Mouse (Mus musculus) lung, postnatal 0 days (tissue): ENCODE measurements around the gene Zfp366.

Experiments
- CTCF ChIP-seq: IDR thresholded peaks from 2 replicates; pipeline ENCODE4 v1.5.1; 2016; ENCODE audit warnings: antibody characterized with exemption, mild to moderate bottlenecking
- EP300 ChIP-seq: IDR thresholded peaks from 2 replicates; pipeline ENCODE4 v1.6.1; 2016; ENCODE audit warnings: antibody characterized with exemption, mild to moderate bottlenecking, control low read depth

DNA sequence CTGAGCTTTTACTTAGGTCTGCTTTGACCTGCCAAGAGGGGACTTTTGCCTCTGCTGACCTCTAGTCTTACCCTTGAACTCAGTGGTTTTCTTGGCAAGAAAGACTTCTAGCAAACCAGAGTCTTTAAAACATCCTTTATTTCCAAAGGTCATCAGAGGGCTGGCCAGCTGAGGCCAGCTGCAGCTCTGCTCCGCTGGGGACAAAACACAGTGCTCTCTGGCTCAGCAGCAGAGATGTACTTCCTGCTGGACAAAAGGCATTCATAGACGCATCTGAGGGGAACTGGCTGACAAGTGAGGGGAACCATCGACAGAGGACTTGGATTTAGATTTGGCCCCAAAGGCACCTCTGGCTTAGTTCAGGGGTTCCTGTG lies 45.9 kb downstream of the Zfp366 start:
- TF ChIP-seq CTCF (no peak), EP300 (no peak)
